Mouse (Mus musculus) layer of hippocampus, adult 11-12 months (tissue): ENCODE data around the gene Celf2.
A peak's percentile ranks its signal among the peaks of the same experiment; 100 is the strongest.

Experiments
- DNase-seq: peaks from one replicate; pipeline ENCODE4 v3.0.0; 2022; ENCODE audit warnings: low spot score

Celf2 gene

DNA sequence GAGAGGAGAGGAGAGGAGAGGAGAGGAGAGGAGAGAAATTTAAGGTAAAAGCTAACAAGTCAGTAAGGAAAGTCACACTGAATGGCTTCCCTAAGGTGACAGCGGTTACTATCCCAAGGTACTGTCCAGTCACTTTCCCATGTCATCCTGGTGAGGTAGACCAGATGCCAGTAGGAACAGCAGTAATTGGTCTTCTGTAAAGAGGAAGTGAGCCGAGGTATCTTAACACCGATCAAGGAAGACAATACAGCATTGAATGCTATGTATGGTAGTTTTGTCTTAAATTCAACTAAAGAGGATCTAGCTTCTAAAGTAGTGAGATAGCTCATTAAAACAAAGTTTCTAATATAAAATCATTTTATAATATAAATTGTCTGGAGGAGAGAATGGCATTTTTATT lies 835.0 kb downstream of the Celf2 start:
- DNase-seq = no peak

DNA sequence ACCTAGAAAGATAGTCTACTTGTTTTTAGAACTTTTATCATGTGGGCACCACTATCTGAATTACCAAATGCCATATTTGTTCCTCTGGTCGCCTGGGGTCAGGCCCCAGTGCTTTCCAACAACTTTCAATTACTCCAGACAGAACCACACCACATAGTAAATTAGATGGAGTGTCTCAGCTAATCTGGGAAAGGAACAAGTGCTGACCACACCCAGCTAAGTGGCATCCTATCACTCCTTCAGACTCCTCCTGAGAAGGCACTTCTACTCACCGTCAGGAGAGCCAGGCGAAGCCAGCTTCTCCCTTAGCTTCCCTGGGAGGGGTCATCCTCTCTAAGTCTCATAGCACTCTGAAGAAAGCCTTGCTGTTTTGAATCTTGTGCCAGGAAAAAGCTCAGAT lies 835.9 kb downstream of the Celf2 start:
- no peak for DNase-seq

DNA sequence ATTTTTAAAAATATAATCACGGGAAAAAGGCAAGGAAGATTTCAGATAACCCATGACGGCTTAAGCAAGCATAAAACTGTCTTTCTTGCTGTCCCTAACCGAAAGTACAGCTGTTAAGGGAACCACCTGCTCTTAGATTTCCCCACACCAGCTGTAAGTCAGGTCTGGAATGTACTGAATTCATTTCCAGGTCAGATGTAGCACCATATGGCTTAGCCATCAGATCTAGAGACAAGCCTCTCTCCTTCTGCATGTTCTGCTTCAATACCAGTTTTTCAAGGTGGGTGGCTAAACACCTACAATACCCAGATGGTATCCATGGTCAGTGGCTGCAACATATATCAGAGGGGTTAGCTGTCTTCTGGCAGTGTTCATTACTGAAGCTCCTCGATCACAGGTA lies 841.8 kb downstream of the Celf2 start:
- peak; percentile 44 for DNase-seq

DNA sequence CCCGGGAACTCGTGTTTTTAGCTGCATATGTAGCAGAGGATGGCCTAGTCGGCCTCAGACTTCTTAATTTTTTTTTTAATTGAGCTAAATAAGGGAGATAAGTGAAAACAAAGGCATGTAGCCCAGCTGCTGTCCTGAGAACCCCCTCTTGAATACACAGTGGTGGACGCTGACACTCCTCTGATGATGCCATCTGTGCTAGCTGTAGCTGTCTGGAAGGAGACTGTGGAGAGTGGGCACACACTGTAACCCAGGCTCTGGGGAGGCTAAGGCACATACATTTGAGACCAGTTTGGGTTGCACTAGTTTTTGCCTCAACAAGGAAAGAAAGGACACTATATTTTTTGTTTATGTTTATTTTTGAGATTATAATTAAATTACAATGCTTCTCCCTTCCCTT lies 849.5 kb downstream of the Celf2 start:
- DNase-seq = no peak

DNA sequence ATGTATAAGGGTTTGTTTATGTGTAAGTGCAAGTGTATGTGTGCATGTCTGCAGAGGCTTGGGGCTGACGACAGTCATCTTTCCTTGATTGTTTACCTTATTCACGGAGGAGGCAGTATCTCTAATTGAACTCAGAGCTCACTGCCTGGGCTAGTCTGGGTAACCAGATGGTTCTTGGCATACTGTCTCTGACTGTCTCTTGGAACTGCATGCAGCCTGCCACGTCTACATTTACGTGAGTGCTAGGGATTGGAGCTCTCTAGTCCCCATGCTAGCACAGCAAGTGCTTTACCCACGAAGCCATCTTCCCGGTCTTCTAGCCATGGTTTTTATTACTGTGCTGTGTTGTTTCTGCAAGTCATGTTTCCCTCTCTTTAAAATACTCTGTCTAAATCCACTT lies 855.6 kb downstream of the Celf2 start:
- DNase-seq = peak; percentile 23

DNA sequence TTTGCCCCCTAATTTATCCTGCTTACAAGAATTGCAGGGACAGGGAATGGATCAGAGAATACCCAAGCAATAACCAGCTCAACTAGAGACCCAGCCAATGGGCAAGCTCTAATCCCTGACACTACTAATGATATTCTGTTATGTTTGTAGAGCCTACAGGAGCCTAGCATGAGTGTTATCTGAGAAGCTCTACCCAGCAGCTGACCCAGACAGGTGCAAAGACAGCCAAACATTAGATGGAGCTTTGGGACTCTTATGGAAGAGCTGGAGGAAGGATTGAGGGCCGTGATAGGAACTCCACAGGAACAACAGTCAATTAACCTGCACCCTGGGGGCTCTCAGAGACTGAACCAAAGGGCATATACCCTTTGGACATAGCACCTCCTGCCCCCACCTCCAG lies 857.7 kb downstream of the Celf2 start:
- DNase-seq = no peak

DNA sequence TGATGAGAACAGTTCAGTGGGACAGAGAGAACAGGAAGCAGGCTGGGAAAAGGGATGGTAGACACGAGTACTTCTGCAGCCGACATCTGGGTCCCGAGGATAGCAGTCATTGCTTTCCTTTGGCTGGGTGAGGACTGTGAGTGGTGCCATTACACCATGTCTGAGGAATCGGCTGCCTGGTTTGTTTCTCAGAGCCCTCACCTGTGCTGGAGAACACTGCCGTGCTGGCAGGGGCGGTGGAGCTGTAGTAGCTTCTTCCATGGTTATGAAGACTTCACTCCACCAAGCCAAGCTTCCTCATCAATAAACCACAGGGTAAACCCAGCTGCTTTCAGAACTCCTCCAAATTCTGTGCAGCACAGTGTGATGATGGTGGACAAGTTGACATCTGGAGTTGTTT lies 860.5 kb downstream of the Celf2 start:
- DNase-seq = no peak

DNA sequence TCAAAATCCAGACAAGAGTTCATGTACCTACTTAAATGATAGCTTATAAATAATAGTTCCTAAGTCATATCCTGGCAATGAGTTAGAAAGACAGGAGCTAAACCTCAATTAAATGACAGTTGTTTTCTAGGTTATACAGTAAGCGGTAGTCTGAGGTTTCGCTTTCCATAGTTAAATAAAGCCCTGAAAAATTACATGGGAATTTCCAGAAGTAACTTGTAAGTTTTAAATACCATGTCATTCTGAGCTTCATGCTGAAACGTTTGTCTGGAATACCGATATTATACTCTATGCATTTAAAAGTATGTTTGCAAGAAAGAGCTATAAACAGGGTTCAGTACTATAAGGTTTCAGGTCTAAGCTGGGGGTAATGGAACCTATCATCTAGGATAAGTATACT lies 862.3 kb downstream of the Celf2 start:
- DNase-seq = no peak

DNA sequence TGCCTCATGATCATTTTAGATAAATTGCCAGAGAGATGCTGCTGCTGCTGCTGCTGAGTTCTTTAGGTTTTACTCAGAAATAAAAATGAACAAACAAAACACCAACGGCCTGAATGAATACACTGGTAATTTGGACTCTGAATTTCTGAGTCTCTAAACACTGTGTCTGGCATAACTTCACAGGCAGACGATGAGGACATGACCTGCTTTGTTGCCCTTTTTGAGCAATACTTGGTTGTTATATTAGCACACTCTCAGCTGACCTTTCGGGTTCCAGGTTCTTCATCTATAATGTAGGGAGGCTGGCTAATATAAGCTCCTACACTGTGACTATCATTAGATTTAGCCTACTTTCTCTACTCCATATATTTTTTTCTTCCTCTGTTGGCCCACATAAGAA lies 863.0 kb downstream of the Celf2 start:
- DNase-seq = no peak

DNA sequence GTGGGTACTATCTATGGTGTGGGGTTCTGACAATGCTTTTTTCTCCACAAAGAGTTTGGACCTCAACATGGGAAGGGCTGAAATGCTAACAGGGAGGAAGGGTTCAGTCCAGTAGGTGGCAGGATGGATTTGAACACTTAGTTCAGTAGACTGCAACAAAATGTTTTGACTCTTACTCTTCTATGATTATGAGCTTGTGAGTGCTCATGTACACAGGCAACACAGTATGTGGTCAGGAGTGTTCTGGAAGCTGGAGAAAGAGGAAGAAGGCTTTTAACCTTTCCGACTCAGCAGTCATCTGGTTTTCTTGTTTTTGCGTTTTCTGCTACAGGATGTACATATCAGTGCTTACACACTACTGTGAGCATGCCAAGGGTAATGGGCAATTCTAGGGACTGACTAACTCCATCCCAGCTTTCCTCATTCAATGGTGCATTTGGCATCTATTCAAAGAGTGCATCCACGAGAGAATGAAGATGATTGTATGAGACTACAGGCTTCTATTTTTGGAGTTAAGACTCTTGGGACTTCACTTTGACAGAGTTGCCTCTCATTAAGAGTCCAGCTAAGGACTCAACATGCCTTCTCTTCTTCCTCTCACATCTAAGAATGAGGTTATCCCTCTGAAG lies 867.0 kb downstream of the Celf2 start:
- no peak for DNase-seq

DNA sequence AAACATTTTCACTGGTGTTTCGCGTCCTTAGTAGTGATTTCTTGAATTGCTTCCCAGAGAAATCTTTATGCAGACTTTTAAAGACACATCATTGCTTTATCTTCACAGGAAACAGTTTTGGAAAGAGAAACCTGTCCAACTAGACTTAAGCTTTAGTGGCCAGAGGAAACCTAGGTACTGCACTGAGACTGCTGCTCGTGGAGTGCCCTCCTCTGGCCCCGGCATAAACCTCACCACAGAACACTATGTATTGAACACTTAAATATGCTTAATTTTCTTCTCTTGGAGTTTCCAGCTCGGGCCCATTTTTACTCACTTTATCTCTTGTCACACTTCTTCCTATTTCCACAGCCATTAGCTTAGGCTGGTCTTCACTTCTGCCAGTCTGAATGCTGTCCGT lies 870.0 kb downstream of the Celf2 start:
- no peak for DNase-seq

DNA sequence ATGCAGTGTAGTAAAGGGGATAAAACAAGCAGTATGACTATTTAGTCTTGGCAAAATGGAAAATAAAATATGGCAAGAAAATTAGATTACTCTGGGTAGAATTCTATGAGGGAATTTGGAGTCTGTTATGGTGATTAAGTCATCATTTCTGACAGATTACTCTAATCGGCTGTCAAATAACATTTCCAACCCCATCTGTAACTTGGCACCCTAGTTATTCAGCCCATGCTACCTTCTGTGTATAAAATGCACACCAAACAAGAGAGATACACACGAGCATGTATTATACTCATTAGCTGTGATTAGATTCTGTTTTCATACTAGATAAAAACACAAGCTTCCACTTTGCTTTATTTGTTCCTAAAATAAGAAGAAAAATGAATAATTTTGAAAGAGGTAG lies 872.2 kb downstream of the Celf2 start:
- no peak for DNase-seq

DNA sequence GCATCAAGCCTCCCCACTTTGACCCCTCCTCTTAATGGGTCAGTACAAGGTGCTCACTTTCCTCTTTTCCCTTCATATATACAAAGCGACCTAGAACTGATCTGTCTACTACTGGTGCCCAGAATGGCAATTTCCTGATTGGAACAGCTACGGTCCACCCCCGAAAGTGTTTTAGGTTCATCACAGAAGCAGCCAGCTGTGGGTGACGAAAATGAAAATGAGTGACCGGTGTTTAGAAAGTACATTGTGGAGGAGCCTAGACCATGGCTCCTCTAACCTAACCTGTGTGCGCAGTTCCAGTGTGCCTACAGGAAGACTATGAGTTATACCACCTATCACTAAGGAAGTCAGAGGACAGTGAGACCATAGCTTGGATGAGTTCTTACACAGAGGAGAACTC lies 874.5 kb downstream of the Celf2 start:
- no peak for DNase-seq

DNA sequence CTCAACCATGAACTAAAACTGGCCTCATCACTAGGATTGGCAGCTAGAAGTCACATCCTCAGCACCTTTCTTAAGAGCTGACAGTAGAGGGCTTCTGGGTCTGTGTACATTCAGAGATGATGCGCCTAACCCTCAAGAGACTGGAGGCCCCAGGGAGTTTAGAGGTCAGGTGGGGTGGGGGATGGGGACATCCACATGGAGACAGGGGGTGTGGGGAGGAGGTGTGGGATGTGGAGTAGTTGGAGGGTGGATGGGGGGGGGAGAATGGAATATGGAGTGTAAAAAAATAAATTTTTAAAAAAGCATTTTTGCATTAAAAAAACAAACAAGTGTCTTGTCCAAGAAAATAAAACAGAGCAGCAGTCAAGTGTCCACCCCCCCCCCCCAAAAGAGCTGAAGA lies 876.2 kb downstream of the Celf2 start:
- DNase-seq = no peak

DNA sequence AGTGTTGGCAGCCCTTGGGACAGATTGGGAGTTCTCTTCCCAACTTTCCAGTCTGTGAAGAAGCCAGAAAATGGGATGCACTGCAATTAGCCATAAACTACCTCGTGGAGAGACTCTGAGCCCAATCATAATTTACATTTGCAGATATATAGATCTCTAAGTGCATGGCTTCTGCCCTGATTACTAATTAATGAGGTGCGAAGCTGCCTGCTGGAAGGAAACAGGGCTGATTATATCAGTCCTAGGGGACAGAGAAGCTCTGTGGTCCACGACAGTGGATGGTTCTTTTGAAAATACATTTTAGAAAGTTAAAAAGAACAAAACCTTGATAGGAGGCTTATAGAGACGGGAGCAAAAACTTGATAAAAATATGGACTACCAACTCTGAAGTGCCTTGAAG lies 885.6 kb downstream of the Celf2 start:
- no peak for DNase-seq

DNA sequence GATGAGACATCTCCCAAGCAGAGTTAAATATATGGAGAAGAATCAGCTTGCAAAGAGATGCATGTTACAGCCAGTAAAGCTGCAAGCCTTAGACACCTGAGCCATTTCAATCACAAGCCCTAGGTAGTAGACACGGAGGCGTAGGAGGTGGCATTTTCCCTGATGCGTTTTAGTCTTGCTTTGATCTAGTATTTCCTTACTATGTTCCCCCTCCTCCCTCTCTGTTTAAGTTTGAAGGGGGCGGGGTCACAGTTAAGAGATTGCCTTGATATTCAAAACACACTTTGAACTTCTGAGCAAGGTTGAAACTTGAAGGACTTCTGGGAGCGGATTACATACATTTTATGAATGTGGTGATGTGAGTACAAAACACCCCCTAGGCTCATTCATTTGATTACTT lies 887.3 kb downstream of the Celf2 start:
- DNase-seq = no peak

DNA sequence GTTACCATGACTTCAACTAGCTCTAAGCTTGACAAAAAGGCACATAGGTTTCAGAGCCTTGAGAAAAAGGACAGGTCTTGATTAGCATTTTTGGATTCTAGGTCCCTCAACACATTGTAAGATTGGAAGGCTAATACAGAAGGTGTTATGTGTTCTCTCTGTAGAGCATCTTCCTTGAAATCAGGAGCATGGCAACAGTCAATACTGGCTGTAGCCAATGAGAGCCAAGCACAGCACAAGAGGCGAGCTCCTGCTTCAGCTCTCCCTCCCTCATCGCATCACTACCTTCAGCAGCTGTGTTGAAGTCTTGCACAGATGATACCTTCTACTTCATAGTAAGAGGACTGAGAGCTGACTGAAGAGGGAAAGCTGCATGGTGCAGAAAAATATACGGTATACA lies 890.5 kb downstream of the Celf2 start:
- no peak for DNase-seq

DNA sequence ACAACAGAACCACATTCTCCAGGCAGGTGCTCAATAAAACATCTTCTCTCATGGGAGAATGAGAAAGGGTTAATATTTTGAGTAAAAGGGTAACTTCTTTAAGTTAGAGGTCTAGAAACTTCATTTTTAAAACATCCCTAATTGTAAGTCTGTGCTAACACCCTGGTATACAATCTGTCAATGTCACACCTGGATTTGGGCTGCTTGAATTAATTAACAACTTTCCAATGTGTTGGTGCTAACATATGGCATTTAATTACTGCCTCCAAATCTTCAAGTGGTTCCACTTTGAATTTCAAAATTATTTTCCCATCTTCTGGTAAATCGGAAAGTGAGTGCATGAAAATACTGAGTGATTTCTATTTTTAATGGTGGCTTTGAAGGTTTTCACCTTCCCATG lies 890.9 kb downstream of the Celf2 start:
- no peak for DNase-seq

DNA sequence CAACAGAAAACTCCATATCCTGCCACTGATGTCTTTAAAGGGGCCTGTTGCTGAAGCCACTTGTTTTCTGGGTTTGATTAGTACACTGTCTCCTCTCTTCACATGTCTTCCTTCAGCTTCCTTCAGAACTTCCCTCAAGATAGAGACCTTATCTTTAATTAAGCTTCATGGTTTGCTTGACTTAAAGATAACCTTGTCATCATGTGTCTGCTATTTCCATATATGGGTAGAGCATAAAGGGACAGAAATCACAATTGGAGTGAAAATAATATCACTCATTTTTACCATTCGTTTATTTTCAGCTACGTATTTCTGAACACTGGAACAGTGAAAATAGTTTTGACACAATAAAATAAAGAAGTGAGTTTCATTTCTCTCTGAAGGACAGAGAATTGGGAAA lies 905.0 kb downstream of the Celf2 start:
- no peak for DNase-seq

DNA sequence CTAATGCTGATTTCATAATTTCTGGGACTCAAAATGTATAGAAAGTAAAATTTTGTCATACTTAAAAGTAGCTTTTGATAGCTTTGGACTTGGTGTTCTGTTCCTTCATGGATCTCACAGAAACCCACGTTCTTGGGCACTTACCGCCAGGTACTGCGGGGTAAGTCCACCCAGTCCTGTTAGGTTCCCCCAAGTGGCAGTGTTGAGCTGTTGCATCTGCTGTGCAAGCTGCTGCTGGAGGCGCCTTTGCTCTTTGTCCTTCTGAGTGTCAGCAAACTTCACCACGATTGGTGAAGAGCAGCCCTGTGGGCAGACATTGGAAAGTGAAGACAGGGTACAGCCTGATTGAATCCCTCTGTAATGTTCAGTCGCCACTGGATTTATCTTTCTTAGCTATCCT lies 905.5 kb downstream of the Celf2 start:
- DNase-seq = no peak

DNA sequence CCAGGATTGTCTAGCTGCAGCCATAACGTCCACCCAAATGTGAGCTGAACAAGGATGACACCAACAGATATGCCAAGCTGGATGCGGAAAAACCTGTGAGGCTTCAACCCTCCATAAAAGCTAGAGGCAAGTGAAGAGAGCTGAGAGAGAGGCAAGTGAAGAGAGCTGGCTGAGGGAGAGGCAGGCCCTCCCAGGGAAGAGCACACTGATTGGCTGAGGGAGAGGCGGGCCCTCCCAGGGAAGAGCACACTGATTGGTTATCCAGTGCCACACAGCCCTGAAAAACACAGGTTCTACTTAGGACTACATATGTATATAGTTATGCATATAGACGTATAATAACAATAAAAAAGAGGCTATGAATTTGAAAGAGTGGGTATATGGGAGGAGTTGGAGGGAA lies 907.2 kb downstream of the Celf2 start:
- no peak for DNase-seq

DNA sequence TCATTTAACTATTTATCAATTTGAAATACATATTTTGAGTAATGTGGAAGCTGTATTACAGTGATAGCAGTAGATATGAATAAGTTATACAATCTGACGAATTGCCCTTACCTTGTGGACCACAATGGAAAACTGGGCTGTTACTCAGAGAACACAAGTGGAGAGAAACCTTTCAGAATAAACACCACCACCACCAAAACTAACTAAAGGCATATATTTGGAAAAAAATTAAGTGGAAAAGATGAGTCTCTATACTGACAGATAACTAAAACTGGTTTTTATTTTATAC lies 910.5 kb downstream of the Celf2 start:
- no peak for DNase-seq

DNA sequence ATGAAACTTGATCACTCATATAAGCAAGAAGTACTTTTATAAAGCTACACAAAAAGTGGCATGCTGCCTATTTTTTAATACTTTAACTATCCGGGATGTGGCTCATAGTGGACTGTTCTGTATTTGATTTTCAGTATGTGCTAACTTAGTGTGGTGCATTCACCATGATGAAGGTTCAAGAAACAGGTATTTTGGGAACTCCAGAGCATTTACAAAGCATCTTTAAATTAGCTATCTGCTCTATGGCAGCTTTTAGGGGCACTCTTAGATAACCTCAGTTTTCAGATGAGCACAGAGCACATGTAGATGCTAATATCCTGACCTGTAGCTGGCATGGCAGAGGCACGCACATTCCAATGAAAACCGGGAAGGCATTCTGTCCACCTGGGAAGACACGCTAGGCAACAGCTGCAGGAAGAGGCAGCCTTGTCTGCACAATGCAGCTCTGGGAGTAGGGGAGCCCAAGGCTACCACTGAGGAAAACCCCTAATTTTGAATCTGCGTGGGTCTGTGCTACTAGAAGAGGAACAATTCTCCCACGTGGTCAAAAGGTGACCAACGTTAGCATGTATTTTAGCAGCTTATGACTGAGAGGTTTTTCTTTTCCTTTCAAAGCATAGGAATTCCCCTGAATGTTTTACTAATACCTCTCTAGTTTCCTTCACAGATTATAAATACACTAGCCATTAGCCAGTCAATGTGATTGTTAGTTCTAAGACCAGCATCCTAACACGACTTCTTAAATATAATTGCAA lies 911.1 kb downstream of the Celf2 start:
- no peak for DNase-seq

DNA sequence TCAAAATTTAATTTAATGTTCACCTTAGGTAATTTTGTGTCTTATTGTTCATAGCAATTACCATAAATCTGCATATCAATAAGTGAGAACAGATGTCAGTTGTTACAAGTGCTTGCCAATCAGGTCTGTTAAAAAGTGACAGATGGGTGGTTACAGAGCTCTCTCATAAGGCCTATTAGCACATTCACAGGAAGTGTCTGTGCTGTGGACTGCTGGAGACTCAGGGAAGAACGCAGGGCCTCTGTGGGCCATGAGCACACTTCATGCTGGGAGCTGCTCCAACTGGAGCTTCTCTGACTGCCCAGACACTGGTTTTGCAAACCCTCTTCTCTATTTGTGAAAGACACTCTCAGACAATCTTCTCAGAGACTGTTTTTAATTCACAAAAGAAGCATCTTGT lies 914.6 kb downstream of the Celf2 start:
- DNase-seq = peak; percentile 60

DNA sequence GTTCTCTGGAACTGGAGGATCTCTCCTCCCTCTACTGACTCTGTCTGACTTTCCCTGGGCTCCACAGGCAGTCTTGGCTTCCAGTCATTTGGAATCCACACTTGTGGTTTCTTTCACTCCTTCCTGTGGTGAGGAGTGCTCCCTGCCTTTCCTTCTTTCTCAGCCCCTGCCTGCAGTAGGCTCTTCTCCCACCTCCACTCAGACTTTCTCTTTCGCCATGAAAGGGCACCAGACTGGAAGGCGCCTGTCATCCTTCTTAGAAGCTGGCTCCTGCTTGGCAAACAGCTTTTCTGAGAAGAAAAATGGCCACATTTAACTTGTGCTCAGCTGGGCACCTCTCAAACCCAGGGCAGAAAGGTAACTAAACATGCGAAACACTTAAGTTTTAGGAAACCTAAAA lies 915.2 kb downstream of the Celf2 start:
- no peak for DNase-seq
